Mouse (Mus musculus) midbrain, embryonic 11.5 days (tissue): Measurements from ENCODE around the gene Tmcc3. TPM values are rescaled to one million over a fixed set of nuclear protein-coding genes. Genes with fewer than 3 reads are reported as not detected.

Source experiments
- ATAC-seq: fragments of 200-750 bp; cut with Nextera tagmentation; 2 replicates; pipeline ENCODE4 v1.8.0; 2017; ENCODE audit warnings: moderate TSS enrichment, moderate library complexity; ENCODE audit not compliant: low FRiP score
- DNase-seq: peaks from one replicate; pipeline ENCODE4 v3.0.0; 2015; ENCODE audit warnings: low spot score; ENCODE audit errors: missing footprints
- H3K27ac ChIP-seq: fragments of 300-500 bp; sonication (generic); 2 replicates; pipeline ENCODE4 v1.5.1; 2014; ENCODE audit warnings: low read depth, low read length
- H3K27me3 ChIP-seq: fragments of 300-500 bp; sonication (generic); 2 replicates; pipeline ENCODE4 v1.6.1; 2014; ENCODE audit warnings: mild to moderate bottlenecking, low read length, moderate library complexity, mixed read lengths; ENCODE audit not compliant: control insufficient read depth, insufficient read depth
- H3K36me3 ChIP-seq: fragments of 300-500 bp; sonication (generic); 2 replicates; pipeline ENCODE4 v1.6.1; 2014; ENCODE audit warnings: mild to moderate bottlenecking, low read length, moderate library complexity, mixed read lengths; ENCODE audit not compliant: control insufficient read depth, insufficient read depth
- H3K4me1 ChIP-seq: fragments of 300-500 bp; sonication (generic); 2 replicates; pipeline ENCODE4 v1.6.1; 2014; ENCODE audit warnings: low read length; ENCODE audit not compliant: control insufficient read depth, insufficient read depth
- H3K4me2 ChIP-seq: fragments of 300-500 bp; sonication (generic); 2 replicates; pipeline ENCODE4 v1.6.1; 2014; ENCODE audit warnings: mild to moderate bottlenecking, moderate library complexity
- H3K4me3 ChIP-seq: fragments of 300-500 bp; sonication (generic); 2 replicates; pipeline ENCODE4 v1.5.1; 2014; ENCODE audit warnings: low read depth, low read length
- H3K9ac ChIP-seq: fragments of 300-500 bp; sonication (generic); 2 replicates; pipeline ENCODE4 v1.6.1; 2014; ENCODE audit warnings: low read length
- H3K9me3 ChIP-seq: fragments of 300-500 bp; sonication (generic); 2 replicates; pipeline ENCODE4 v1.6.1; 2016; ENCODE audit warnings: low read length; ENCODE audit not compliant: control insufficient read depth
- WGBS: fragments of 180-500 bp; shearing (Covaris S2); extraction: QIAGEN DNeasy Blood & Tissue Kit; methylation state at CpG from one replicate; pipeline ENCODE4 v1.1.7; 2014; 5-methylcytosine and 5-hydroxymethylcytosine counted together
- polyA plus RNA-seq: library from polyadenylated mRNA; unstranded; fragments of >200 nt; fragmentation: Nextera tagmentation; extraction: Ambion mirVana; gene quantifications from 2 replicates; pipeline ENCODE4 v1.2.1, GENCODE M21; 2014

The Tmcc3 gene
- polyA plus RNA-seq, 1 experiment from 2014 or later: 3.2 TPM

GRCm38 (mm10) chr10:94313146-94313545 is 1.4 kb downstream of the Tmcc3 start:
- Histone ChIP-seq H3K9me3 (no peaks in the 10 kb centered on the region), H3K4me2 (no peak overlapping the region), H3K4me3 (no peak overlapping the region), H3K27me3 (peaks cover 2% of the 10 kb centered on the region; the same call in 1 of the 2 replicates), H3K27ac (no peak overlapping the region), H3K4me1 (peaks cover 7% of the 10 kb centered on the region), H3K36me3 (no peaks in the 10 kb centered on the region), H3K9ac (no peak overlapping the region)
- 82% methylated on average over 4 of the region's 4 CpGs for WGBS
- ATAC-seq (no peak), DNase-seq (no peak)

GRCm38 (mm10) chr10:94318574-94318973 is 6.8 kb downstream of the Tmcc3 start:
- Histone ChIP-seq H3K27ac (no peak overlapping the region), H3K27me3 (no peaks in the 10 kb centered on the region), H3K4me1 (no peaks in the 10 kb centered on the region), H3K4me2 (no peak overlapping the region), H3K9ac (no peak overlapping the region), H3K9me3 (no peaks in the 10 kb centered on the region), H3K36me3 (no peaks in the 10 kb centered on the region), H3K4me3 (no peak overlapping the region)
- 61% methylated on average over 4 of the region's 4 CpGs for WGBS
- DNase-seq (no peak), ATAC-seq (no peak)

GRCm38 (mm10) chr10:94329962-94330361 is 18.2 kb downstream of the Tmcc3 start:
- no peak for ATAC-seq
- no peaks in the 10 kb centered on the region; the same call in 1 of the 2 replicates for H3K9me3 ChIP-seq
- WGBS: 61% methylated on average over 5 of the region's 5 CpGs
- no peak overlapping the region for H3K4me3 ChIP-seq
- H3K27ac ChIP-seq: no peak overlapping the region
- H3K36me3 ChIP-seq: no peaks in the 10 kb centered on the region
- H3K4me1 ChIP-seq: no peaks in the 10 kb centered on the region
- DNase-seq: no peak
- H3K4me2 ChIP-seq: no peak overlapping the region
- H3K27me3 ChIP-seq: no peaks in the 10 kb centered on the region
- H3K9ac ChIP-seq: no peak overlapping the region

- H3K27ac ChIP-seq: no peak overlapping the region
- H3K4me2 ChIP-seq: no peak overlapping the region
- H3K27me3 ChIP-seq: no peaks in the 10 kb centered on the region
- no peak overlapping the region for H3K4me3 ChIP-seq
- no peaks in the 10 kb centered on the region for H3K9me3 ChIP-seq
- H3K9ac ChIP-seq: no peak overlapping the region
- DNase-seq (no peak), ATAC-seq (no peak)
- no peaks in the 10 kb centered on the region for H3K36me3 ChIP-seq
- WGBS: 83% methylated on average over 16 of the region's 16 CpGs
- H3K4me1 ChIP-seq: no peaks in the 10 kb centered on the region
These were observed 20.8 kb downstream of the Tmcc3 start for GRCm38 (mm10) chr10:94332358-94333137.

DNA sequence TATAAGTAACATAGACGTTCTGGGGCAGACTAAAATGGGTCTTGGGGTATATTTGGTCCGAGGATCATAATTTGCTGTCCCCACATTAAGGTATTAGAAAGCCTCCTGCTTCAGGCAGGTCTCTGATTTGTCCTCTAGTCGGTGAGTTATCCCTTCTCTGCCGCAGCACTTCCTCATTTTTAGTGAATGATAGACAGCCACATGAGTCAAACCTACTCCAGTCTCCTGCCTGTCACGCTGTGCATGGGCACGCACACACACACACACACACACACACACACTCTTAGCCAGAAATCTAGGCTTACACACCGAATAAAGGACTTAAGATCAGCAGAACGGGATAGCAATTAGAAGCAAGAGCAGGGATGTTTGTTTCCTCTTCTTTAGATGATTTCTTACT is 21.6 kb downstream of the Tmcc3 start:
- DNase-seq (no peak), ATAC-seq (no peak)
- Histone ChIP-seq H3K4me2 (no peak overlapping the region), H3K36me3 (no peaks in the 10 kb centered on the region), H3K4me3 (no peak overlapping the region), H3K4me1 (no peaks in the 10 kb centered on the region), H3K9ac (no peak overlapping the region), H3K27ac (no peak overlapping the region), H3K27me3 (no peaks in the 10 kb centered on the region), H3K9me3 (no peaks in the 10 kb centered on the region)
- 88% methylated on average over 8 of the region's 8 CpGs for WGBS

- H3K9me3 ChIP-seq: no peaks in the 10 kb centered on the region
- no peaks in the 10 kb centered on the region for H3K4me1 ChIP-seq
- no peak overlapping the region for H3K4me2 ChIP-seq
- no peak overlapping the region for H3K9ac ChIP-seq
- no peak overlapping the region for H3K4me3 ChIP-seq
- no peak overlapping the region for H3K27ac ChIP-seq
- H3K36me3 ChIP-seq: no peaks in the 10 kb centered on the region
- WGBS: 79% methylated on average over 10 of the region's 10 CpGs
- ATAC-seq: no peak
- no peak for DNase-seq
- H3K27me3 ChIP-seq: no peaks in the 10 kb centered on the region
These were observed 23.3 kb downstream of the Tmcc3 start for GRCm38 (mm10) chr10:94335047-94335446.

- Histone ChIP-seq H3K4me2 (no peak overlapping the region), H3K4me3 (no peak overlapping the region), H3K9ac (no peak overlapping the region), H3K36me3 (no peaks in the 10 kb centered on the region), H3K4me1 (no peaks in the 10 kb centered on the region), H3K27me3 (no peaks in the 10 kb centered on the region), H3K27ac (no peak overlapping the region), H3K9me3 (no peaks in the 10 kb centered on the region)
- ATAC-seq (no peak), DNase-seq (no peak)
- WGBS: 92% methylated on average over 6 of the region's 6 CpGs
These were observed 24.3 kb downstream of the Tmcc3 start for GRCm38 (mm10) chr10:94336071-94336470.

DNA sequence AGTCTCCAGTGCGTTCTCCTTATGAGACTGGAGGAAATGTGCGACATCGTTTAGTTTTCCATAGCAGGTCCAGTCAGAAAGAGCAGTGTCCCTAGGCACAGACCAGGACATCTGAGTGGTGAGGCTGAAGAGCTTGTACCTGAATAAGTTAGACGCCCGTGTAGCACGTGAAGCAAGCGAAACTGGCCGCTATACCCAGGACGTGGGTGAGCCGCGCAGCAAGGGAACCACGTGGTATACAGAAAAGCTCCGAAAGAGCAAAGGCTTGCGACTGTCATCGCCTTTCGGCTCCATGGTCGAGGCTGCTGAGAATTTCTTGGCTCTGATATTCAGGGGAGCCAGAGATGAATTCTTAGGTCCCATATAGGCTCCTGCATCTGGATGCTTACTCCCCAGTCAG is 29.8 kb downstream of the Tmcc3 start:
- no peak overlapping the region for H3K4me2 ChIP-seq
- DNase-seq: no peak
- no peak for ATAC-seq
- no peaks in the 10 kb centered on the region for H3K4me1 ChIP-seq
- H3K9ac ChIP-seq: no peak overlapping the region
- H3K36me3 ChIP-seq: no peaks in the 10 kb centered on the region
- no peak overlapping the region for H3K4me3 ChIP-seq
- no peaks in the 10 kb centered on the region for H3K27me3 ChIP-seq
- WGBS: 81% methylated on average over 17 of the region's 17 CpGs
- H3K27ac ChIP-seq: no peak overlapping the region
- no peaks in the 10 kb centered on the region for H3K9me3 ChIP-seq

DNA sequence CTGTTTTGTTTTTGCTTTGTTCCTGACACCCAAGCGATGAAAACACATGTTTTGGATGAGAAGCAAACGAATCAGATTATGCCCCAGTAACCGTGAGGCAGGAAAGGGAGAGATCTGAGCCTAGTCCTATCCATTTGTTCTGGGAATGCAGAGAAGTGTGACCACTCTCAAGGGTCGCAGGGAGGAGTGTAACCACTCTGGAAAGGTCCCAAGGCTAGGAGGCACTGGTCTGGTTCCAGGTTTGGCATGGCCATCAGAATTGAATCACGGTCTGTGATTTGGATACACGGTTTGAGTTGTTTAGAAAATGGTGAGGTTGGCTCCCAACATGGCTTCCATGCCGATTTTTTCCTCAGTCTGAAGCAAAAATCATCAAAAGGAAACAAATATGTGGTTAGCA is 30.5 kb downstream of the Tmcc3 start:
- ATAC-seq: no peak
- 71% methylated on average over 7 of the region's 7 CpGs for WGBS

More for the DNA sequence above, 30.5 kb downstream of the Tmcc3 start:
- Histone ChIP-seq H3K9ac (no peak overlapping the region), H3K27me3 (no peaks in the 10 kb centered on the region), H3K27ac (no peak overlapping the region), H3K4me1 (no peaks in the 10 kb centered on the region), H3K9me3 (no peaks in the 10 kb centered on the region), H3K4me3 (no peak overlapping the region), H3K4me2 (no peak overlapping the region), H3K36me3 (no peaks in the 10 kb centered on the region)
- no peak for DNase-seq
